Mouse (Mus musculus): Measurements from ENCODE around the gene Stx4a.
"Not testable (repeated sequence)": the region's sequence is repeated elsewhere in the genome, so short reads cannot be mapped to it uniquely, and the experiment has no call there.

The Stx4a gene

DNA sequence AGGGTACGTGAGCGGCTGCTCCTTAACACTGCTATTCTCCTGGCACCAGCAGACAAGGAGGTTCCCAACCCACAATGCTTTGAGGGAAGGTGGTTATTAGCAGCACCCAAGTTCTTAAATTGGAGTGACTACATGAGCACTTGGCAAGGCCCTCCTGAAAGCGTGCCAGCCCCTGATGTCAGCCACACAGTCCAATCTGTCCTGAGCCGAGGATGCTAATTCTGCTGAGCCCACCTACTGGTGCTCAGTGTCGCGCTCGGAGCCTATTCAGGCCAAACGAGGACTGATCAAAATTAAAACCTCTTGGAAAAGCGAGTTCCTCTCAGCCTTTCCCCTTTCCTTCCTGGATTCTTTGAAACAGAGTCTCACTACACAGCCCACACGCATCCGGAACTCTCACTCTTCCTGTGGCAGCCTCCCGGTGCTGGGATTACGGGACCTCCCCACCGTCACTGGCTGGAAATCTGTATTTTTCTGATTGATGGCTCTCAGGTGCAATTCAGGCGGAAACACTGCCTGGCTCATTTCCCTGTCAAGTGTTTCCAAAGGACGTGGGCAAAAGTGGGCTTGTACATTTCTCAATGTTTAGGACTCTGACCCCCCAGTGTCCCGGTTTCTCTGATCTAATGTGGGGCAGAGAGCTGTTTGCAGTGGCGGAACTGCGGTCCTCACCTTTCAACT is 9.7 kb upstream of the Stx4a start:
- peak in 1 of 2 experiments; percentile 62 for DNase-seq (ENCODE audit: low spot score in 2 of 2)

DNA sequence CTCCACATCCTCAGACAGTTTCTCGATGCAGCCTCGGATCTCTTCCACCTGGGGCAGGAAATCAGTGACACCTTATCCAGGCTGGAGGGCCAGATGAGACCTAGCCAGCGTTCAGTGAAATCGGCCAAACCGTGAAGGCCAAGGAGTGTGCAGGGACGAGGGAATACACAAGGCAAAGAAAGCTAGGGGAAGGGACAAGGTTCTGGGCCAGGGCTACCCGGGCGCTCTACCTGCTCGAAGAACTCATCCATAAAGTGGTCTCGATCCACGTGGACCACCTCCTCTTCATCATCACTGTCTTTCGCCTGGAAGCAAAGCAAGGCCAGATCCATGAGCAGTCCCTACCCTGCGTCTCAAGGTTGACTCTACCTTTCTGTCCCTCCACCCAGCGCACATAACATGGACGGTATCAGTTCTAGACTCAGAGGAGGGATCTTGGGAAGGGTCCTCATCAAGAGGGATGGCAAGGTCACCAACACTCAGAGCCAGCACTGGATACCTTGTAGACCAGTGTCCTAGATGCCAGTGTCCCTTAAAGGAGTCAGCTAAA is 8.9 kb upstream of the Stx4a start:
- DNase-seq (ENCODE audit: low spot score in 2 of 2), result no peak

DNA sequence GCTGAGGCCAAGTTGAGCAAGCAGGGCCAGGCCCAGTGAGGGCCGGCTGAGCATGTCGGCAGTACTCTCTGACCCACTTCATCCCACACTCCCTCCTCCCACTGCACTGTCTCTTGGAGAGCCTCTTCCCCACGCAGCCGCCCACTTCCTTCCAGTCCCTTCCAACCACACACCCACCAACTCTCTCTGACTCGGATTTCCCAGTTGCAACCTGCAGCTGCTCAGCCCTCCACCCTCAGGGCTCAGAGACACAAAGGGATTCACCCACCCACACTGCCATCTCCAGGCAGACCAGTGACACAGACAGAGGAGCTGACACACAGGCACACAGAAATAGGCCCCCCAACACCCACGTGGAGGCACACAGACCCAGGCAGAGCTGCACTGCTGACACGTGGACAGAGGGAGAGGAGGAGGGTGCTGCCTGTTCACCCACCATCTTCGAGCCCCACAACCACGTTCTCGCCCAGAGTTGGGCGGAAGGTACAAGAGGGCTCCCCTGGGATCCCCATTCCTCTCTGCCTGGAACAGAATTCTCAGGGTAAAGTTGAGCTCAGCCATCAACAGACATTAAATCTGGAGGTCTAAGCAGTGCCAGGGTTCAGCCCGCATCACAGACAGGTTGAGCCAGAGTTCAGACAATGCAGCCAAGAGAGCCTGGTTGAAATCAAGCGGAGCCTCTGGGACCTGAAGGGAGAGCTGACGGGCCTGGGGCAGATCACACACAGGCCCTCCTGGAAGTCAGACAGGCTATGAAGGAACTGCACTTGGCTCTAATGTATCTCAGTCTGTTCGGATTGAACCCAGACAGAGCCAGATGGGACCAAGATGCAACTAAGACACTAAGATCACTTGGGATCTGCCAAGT is 7.9 kb upstream of the Stx4a start:
- peak in 1 of 2 experiments; percentile 56 for DNase-seq (ENCODE audit: low spot score in 2 of 2)

DNA sequence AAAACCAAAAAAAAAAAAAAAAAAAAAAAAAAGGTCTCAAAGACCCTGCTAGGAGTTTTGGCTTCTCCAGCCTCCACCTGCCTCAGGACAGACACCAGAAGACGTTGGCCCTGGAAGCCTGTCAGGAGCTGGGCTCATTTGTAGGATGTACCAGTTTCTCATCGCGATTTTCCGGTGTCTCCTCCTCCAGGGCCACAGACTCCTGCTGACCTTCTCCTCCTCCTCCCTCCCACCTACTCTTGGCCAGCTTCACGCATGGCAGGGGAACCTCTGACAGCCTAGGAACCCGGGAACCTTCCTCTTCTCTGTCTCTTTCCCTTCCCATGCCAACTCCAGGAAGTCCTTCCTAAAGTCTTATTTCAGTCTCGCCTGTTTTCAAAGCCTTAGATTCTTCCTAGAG is 7.0 kb upstream of the Stx4a start:
- no peak for DNase-seq (ENCODE audit: low spot score in 2 of 2)

DNA sequence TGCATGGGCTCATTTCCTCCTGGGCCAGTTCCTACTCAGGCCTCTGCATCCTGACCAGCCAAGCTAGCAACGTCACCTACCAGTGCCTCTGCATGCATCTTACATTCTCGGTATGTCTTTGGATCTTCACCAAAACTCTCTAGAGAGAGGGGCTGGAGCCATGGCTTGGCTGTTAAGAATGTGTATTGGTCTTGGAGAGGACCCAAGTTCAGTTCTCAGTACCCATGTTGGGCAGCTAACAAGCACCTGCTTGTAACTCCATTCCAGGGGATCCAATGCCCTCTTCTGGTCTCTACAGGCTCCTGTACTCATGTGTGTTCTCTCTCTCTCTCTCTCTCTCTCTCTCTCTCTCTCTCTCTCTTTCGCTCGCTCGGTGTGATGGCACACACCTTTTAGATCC is 6.3 kb upstream of the Stx4a start:
- DNase-seq (ENCODE audit: low spot score in 2 of 2), result no peak

DNA sequence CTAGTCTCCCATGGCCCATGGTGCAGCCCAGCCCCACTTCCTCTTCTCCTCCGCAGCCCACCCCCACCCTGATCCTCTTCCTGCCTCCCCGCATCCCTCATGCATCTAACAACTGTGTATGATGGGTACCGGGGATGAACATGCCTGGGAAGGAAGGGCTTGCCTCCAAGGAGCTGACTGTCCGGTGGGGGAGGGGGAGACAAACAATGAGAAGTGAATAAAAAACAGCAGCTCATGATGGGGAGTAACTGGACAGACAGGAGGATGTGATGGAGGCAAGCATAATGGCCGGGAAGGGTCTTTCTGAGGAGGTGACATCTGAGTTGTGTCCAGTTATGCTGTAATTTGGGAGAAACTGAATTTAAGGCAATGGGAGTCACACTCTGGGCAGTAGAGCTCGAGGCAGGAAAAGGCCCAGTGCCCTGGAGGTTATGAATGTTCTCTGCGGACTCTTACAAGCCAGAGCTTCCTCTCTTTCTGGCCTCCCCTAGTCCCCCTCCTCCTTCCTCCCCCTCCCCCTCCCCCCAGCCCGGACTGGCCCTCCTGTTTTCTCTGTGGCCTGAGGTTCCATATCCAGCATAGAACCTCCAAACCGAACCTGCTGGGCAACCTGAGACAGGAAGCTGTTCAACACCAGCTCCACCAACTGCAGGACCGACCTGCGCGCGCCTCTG is 3.1 kb upstream of the Stx4a start:
- DNase-seq (ENCODE audit: low spot score in 2 of 2), result no peak

DNA sequence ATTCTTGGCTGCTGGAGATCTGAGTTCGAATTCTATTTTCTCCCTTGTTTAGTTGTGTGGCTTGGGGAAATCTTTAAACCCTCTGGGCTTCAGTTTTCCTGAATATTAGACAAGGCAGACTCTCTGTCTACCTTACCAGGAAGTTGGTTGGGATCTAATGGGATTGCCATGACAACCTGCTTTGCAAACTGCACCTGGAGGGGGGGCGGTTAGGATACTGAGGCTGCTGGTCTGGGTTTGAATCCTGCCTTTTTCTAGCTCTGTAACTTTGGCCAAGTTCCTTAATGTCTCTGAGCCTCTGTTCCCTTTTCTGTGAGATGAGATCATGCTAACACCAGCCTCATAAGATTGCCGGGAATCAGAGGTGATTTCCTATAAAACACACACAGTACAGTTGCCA is 1.6 kb upstream of the Stx4a start:
- DNase-seq (ENCODE audit: low spot score in 2 of 2), result no peak

DNA sequence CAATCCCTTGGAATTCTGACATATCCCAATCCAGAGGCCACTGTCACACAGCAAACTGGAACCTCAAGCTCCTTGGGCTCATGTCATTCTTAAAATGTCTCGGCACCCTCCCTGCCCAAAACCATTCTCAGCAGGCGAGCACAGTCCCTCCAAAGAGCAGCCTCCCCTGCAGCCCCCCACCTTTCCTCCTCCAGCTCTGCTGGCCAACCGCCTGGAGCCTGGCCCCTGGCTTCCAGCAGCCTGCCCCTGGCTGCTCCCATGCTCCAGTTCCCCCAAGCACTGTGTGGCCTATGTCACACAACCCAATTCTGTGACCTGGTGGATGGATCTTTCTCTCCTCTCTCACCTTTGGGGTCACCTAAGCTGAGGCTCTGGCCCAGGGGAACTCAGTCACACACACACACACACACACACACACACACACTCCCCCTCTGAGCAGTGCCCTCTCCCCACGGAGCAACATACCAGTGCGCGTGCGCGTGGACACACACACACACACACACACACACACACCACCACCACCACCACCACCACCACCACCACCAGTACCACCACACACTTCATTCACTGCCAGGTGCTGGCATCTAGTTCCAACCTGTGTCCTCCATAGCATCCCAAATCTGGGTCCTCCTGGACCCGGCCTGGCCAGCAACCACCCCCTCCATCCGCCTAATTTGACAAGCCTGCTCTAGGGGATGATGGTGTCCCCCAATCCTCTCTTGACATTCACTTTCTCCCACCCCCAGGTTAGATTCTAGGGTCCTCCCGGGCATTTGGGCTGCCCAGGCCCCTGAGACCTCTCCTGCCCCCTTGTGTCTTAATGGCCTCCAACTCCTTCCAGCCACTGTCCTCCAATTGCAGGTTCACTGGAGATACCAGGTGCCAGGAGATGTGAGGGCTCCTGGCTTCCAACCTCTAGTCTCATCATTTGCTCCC is 590 bp upstream of the Stx4a start:
- DNase-seq (ENCODE audit: low spot score in 2 of 2), result no peak

DNA sequence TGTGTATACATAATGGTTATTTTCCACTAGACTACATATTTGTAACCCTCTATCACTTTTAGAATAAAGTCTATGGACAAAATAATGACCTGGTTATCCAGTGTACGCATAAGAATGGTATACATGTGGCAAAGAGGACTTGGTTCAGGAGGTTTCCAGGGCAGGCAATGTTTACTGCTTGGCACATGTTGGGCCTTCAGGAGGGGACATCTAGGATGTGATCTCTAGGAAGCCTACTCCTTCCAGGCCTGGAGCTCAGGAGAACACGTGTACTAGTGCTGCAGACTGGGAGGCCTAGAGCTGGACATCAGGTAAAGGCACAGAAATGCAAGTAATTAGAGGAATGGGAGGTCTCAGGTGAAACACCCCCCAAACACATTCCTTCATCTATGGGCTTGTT is 11.5 kb downstream of the Stx4a start:
- DNase-seq (ENCODE audit: low spot score in 2 of 2), result no peak

DNA sequence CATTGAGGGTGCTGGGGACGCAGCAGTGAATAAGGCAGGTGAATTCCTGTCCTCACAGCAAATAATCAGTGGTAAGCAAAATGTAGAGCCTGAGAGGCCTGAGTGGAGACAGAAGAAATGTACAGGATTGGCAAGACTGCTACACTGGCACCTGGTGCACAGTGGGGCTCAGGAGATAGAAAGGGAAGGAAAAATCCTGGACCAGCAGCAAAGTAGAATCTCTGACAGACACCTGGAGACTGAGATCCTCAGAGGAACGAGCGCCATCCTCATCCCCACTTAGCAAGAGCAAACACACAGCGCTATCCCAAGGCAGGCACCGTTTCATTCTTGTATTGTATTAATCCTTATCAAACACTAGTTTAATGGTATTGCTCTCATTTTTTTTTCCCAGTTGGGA is 13.4 kb downstream of the Stx4a start:
- no peak for DNase-seq (ENCODE audit: low spot score in 2 of 2)

DNA sequence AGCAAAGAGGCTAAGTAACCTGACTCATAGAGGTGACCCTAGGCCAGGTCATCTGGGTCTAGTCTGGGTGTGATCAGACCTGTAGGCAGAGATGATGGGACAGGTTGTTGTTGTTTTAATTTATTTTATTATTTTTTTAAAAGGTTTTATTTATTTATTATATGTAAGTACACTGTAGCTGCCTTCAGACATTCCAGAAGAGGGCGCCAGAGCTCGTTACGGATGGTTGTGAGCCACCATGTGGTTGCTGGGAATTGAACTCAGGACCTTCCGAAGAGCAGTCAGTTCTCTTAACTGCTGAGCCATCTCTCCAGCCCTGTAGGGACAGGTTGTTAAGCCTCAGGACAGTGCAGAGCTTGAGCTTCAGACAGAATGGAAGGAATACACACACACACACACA is 13.8 kb downstream of the Stx4a start:
- not testable (repeated sequence) for DNase-seq (ENCODE audit: low spot score in 2 of 2)

DNA sequence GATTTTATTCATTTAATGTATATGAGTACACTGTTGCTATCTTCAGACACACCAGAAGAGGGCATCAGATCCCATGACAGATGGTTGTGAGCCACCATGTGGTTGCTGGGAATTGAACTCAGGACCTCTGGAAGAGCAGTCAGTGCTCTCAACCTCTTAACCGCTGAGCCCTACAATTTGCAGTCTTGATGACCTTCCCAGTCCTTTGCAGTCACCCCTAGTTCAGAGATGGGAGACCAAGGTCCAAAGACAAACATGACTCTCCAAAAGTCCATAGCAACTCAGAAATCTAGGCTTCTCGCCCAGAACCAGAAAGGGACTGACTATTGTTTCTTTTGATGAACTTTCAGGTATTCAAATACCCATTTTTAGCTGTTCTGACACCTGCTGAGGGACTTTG is 15.9 kb downstream of the Stx4a start:
- not testable (repeated sequence) for DNase-seq (ENCODE audit: low spot score in 2 of 2)

DNA sequence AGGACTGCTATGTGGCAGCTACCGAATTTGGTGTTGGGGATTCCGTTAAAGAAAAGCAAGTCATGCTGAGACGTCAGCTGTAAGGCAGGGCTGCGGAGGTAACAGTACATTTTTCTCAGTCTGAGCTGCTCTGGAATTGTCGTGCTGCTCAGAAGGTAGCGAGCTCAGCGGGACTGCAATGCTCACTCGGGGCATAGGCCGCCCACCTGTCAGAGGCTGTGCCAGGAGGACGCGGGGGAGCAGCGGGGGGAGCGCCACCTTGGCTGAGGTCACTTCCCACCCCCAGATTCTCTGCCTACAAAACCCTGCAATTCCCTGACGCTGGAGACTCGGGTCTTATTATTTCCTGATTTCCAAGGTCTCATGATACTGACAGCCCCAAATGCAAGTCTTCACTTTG is 16.8 kb downstream of the Stx4a start:
- peak in 1 of 2 experiments; percentile 63 for DNase-seq (ENCODE audit: low spot score in 2 of 2)

DNA sequence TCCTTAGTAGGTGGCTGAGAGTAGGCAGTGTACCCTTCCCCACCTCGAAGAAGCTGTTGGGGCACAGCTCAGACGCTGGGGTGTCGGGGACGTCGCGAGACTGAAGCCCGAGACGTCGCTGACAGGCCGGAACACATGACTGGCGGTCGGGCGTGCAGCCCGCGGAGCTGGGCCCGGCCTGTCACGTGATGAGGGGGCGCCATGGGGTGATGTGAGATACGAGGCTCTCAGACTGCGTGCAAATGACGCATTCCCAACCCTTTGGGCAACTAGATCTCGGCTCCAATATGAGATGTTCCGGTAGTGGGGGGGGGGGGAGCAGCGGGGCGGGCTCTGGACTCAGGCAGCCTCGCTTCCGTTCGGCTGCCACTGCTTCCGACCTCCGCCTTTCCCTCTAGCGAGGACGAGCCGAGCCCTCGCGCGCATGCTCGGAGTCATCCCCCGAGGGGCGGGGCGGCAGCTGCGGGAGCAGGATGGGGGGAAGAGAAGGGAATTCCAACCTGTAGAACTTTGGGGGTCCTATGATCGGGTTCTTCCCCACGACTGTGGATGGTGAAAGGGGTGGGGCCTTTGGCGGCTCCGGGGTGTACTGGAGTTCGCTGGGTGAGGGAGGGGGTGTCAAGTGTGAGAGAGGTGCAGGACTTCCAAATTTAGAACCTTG is 17.4 kb downstream of the Stx4a start:
- DNase-seq (ENCODE audit: low spot score in 2 of 2), result peak; percentile 95 to 96

DNA sequence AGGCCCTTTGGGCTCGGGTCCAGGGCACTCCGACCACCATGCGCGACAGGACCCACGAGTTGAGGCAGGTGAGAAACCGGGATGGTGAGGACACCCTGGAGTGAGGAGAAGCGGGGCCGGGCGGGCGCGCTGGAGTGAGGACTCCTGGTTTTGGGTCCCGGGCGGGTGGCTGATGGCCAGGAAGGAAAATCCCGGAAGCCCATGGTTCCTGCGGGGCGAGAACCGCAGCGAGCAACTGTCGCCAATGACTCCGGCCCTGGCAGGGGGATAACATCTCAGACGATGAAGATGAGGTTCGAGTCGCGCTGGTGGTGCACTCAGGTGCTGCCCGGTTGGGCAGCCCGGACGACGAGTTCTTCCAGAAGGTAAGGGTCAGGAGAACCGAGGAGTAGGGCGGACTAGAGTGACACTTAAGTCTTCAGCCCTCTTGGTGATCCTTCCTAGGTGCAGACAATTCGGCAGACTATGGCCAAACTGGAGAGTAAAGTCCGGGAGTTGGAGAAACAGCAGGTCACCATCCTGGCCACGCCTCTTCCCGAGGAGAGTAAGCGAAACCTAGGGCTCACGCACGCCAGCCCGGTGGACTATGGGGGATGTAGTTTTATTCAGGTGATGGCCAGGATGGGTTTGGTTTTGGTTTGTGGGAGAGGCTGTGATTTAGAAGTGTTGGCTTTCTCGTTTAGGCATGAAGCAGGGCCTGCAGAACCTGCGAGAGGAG is 18.1 kb downstream of the Stx4a start:
- peak; percentile 56 to 62 for DNase-seq (ENCODE audit: low spot score in 2 of 2)

DNA sequence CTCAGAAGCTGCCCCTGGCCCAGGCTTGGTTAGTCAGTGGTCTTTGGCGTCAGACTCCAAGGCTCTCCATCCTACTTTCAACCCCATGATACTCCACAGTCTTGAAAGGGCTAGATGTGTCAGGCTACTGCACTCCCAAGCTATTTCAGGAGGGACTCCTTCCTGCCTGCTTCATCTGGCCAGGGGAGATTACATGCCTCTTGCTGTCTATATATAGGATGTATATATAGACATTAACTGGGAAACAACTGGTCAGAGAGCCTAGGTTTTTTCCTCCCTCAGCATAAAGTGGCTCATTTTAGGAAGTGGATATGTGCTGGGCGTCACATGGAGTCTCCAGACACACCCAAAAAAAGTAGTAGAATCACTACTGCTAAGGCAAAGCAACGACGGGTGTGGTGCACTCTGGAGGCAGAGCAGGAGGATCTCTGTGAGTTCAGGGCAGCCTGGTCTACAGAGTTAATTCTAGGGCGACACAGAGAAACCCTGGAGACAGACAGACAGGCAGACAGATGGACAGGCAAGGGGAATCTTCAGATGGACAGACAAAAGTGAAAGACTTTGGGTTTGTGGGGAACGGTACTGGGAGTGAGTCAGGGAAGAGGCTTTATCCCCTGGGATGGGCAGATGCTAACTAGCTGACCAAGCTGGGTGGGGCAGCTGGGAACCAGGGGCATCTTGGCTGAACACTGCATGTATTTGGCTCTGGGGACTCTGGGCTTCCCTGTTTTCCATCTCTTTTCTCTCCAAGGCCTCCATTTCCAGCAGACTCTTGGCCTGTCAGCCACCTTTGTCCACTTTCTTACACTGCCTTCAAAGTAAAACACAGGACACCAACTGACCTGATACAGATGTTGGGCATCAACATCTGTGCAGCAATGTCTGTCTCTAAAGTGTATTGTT is 26.1 kb downstream of the Stx4a start:
- DNase-seq (ENCODE audit: low spot score in 2 of 2), result no peak

DNA sequence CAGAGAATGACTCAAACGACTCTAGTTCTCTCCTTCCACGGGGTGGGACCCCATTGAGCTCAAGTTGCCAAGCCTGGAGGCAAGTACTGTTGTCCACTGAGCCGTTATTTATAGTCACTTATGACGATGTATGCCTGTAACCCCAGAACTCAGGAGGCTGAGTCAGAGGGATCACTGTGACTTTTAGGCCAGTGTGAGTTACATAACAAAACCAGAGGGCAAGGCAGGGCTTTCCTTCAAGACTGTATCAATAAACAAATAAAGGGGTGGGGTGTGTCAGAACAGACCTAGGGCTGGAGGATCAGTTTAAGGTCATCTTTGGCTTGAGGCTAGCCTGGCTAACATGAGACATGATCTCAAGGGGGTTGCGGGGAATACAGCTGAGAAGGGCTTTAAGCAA is 26.8 kb downstream of the Stx4a start:
- DNase-seq (ENCODE audit: low spot score in 2 of 2), result no peak

DNA sequence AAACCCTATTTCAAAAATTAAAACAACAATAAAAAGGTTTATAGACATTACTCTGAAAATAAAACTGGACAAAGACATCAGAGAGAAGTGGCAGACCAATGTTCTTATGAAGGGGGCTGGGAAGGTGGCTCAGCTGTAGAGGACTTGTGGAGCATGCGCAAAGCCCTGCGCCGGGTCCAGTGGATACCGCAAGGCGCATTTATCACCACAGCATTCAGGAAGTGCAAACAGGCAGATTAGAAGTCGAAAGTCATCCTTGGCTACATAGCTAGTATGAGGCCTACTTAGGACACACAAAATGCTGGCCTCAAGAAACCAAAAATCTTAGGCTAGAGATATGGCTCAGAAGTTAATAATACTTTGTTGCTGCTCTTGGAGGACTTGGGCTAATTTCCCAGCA is 34.2 kb downstream of the Stx4a start:
- no peak for DNase-seq (ENCODE audit: low spot score in 2 of 2)

DNA sequence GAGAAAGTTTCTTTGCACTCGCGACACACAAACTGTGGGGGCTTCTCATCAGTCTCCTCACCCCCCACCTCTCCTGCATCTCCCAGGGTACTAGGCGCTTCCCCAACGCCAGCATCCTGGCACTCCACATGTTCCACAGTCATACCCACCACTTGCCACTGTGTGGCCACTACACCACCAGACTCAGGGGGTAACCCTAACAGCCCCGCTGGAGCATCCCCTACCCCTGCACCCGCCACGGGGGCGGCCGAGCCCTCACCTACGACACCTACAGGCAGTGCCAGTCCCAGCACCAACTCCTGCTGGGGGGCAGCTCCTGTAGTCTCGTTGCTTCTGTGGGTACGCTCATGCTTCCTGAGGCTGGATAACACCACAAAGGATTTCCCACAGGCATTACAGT is 42.3 kb downstream of the Stx4a start:
- no peak for DNase-seq (ENCODE audit: low spot score in 2 of 2)
